Mouse (Mus musculus): ENCODE measurements around the gene Zfp692. TPM values are rescaled to one million over a fixed set of nuclear protein-coding genes. Genes with fewer than 3 reads are reported as not detected.
"Not testable (repeated sequence)": the region's sequence is repeated elsewhere in the genome, so short reads cannot be mapped to it uniquely, and the experiment has no call there.

Zfp692 gene
- 42.3 and 45.8 TPM in 2 replicates for polyA plus RNA-seq (2012; rRNA removed)

DNA sequence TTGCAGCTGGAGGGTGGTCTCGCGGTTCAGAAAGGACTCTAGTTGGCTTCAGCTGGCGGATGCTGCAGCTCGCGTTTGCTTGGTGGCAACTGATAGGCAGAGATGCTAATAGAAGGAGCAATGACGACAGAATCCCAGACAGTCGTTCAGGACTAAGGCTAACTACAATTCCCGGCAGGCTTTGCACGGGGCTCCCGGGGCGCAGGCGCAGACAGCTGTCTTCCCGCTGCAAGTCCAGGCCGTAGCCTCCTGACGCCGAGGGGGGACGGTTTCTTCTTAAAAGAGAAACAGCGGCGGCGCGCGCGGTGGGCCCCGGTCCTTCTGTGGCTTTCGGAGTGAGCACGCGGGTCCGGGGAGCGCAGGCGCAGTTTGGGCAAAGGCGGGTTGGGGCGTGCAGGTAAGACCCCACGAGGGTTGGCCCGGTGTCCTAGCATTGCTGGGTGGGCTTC is at the start of gene Zfp692:
TSS of gene Zfp692 (plus strand) at position 210 of the 449 bp plus-strand sequence.
- DNase-seq (ENCODE audit: low read depth) = peak; percentile 37

- DNase-seq (ENCODE audit: low read depth) = no peak
Measured at GRCm38 (mm10) chr11:58257816-58258215, 49.1 kb upstream of the Zfp692 start.

- no peak for DNase-seq (ENCODE audit: low read depth)
Measured at GRCm38 (mm10) chr11:58260156-58260555, 46.7 kb upstream of the Zfp692 start.

DNA sequence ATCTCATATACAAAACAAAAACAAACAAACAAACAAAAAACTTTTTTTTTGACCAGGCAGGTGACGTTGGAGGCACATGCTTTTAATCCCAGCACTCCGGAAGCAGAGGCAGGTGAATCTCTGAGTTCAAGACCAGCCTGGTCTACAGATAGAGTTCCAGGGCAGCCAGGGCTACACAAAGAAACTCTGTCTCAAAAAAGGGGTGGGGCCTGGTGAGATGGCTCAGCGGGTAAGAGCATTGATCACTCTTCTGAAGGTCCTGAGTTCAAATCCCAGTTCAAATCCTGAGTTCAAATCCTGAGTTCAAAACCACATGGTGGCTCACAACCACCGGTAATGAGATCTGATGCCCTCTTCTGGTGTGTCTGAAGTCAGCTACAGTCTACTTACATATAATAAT is 45.0 kb upstream of the Zfp692 start:
- DNase-seq (ENCODE audit: low read depth) = no peak

DNA sequence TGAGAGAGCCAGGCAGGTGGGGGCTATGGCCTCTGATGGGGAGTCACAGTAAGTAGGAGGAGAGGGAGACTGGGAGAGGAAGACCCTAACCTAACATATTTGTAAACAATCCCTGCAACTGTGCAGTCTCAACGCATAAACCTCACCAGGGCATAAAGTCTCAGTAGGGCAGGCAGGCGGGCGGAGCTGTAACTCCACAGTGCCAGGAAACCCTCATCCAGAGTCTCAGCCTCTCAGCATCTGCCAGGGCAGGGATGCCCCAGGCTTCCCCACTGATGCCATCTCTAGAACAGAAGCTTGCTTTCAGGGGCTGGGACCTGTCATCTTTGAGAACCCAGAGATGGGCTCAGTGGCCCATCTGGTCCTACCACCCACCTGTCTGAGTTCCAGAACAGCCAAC is 44.5 kb upstream of the Zfp692 start:
- no peak for DNase-seq (ENCODE audit: low read depth)

DNA sequence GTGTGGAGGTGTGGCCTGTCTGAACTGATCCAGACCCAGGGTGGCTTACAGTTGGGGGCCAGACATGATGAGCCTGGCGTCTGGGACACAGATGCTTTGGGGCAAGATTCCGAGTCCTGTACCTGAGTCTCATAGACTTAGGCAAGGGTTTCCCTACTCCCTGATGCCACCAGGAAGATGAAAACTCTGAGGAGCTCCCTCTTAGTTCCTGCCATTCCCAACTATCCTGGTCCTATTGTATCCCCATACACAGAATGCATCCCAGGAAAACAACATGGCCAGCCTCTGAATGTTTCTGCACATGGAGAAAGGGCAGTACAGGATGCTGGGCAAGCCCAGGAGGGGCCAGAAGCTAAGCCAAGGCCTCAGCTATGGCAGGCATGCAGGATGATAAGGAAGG is 43.4 kb upstream of the Zfp692 start:
- no peak for DNase-seq (ENCODE audit: low read depth)

GRCm38 (mm10) chr11:58264546-58264945 is 42.3 kb upstream of the Zfp692 start:
- DNase-seq (ENCODE audit: low read depth) = no peak

- no peak for DNase-seq (ENCODE audit: low read depth)
Measured at GRCm38 (mm10) chr11:58268285-58268684, 38.6 kb upstream of the Zfp692 start.

DNA sequence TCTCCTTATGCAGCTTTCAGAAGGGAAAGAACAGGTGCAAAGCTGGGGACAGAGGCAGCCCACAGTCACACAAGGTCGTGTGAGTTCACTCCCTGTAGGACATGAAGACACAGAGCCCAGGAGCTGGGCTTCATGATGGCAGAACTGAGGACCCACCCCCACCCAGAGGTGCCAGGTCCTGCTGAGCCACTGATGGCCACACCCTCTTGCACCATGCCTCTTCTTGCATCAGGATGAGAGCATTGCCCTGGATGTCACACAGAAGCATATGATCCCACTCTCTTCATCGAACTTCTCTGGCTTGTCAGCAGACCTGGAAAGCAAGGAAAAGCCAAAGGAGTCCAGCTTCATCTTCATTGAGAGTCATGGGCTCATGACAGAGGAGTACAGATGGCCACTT is 32.3 kb upstream of the Zfp692 start, which contains the start of gene 4930438A08Rik:
TSS of gene 4930438A08Rik (plus strand) at position 228 of the 400 bp plus-strand sequence.
- DNase-seq (ENCODE audit: low read depth) = no peak

GRCm38 (mm10) chr11:58275756-58276155 is 31.1 kb upstream of the Zfp692 start:
- no peak for DNase-seq (ENCODE audit: low read depth)

DNA sequence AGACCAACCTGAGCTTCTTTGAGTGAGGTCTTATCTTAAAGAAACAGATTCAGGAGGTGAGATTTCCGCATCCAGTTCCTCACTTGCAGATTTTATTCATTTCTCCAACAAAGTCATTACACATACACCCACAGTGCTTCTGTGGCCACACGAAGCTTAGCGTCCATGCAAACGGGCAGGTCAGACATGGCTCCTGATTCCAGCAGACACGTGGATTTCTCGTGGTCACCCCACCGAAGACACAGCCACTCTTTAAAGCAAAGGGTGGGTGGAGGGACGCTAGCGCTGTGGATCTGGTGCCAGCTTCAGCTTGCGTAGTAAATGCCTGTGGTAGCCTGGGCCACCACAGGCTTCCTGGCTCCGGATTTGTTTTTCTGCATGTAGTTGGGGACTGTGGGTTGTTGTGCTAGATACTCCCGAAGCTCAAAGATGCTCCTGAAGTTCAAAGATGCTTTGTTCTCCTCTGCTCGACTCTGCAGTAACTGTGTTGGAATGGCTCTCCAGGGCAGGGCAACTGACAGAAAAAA is 24.8 kb upstream of the Zfp692 start:
- no peak for DNase-seq (ENCODE audit: low read depth)

DNA sequence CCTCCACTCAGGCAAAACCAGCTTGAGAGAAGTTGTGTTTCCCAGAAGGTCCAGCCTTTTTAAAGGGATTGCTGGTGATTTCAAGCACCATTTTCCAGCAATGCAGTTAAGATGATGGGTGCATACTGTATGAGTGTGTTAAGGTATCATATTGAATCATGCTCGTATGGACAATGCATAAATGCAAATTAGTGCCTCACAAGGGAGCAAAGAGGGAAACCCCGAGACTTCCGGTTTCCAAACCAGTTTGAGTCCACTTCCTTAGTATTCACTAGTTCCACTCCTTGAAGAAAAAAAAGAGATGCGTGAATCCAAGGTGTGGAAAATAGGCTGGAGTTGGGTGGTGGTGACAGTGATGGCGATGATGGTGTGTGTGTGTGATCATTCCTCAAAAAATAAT is 24.4 kb upstream of the Zfp692 start:
- no peak for DNase-seq (ENCODE audit: low read depth)

DNA sequence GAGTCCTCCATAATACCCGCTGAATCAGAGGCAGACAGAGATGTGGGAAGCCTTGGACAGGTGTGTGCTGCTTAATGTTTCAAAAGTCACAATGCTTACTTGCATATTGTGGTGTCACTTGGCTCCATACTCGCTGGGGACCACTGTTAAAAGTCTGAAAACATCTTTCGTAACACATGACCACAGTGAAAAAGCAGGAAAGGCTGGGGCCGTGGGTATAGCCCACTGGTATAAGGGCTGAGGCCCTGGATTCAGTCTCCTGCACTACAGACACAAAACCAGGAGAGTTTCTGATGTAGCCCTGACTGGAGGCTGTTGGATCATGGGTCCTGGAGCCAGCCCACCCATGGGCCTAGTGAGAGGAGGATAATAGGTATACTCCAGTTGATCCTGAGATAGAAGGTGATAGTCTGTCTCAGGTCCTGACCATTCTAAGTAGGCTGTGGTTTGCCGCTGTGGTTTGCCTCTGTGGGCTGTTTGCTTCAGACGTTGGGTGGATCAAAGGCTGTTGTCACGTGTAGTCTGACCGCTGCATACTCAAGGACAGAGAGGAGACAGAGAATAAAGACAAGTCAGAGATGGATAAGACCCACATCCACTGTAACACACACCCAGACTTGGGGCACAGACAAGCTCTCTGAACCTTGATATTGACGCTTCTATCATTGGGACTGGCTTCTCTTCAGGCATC is 16.7 kb upstream of the Zfp692 start:
- DNase-seq (ENCODE audit: low read depth) = no peak

DNA sequence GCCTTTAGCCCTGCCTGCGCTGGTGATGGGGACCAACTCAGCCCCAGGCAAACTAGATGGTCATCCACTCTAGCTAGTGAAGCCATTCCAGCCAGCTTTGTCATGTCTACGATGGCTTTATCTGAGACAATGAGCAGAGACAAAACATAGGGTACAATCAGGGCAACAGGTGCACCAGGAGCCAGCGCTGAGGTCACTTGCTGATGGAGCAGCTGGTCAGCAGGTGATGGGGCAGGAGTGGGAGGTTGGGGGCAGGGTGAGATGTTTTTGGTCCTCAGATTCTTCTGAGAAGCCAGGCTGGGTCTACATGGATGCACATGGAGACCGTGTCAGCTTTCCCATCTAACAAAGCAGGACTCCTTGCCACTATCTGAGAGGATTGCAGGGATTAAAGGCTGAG is 16.1 kb upstream of the Zfp692 start:
- DNase-seq (ENCODE audit: low read depth) = no peak

GRCm38 (mm10) chr11:58292791-58293190 is 14.1 kb upstream of the Zfp692 start:
- DNase-seq (ENCODE audit: low read depth) = no peak

DNA sequence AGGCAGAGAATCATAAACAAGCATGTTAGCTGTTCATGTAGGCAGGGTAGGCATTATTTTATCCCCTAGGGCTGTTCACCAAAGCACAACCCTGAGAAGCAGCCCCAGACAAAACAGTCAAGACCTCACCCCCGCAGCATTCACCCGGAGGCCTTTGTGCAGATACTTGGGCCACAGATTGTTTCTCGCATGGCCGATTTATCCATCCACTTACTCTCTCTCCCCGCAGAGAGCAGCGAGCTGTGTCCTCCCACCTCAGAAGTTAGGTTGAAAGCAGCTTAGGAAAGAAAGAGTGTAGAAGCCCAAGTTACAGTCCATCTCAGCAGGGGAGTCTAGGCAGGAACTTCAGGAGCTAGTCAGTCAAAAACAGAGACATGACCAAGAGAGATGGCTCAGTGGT is 9.5 kb upstream of the Zfp692 start:
- no peak for DNase-seq (ENCODE audit: low read depth)

GRCm38 (mm10) chr11:58301057-58301456 is 5.8 kb upstream of the Zfp692 start:
- peak; percentile 17 for DNase-seq (ENCODE audit: low read depth)

DNA sequence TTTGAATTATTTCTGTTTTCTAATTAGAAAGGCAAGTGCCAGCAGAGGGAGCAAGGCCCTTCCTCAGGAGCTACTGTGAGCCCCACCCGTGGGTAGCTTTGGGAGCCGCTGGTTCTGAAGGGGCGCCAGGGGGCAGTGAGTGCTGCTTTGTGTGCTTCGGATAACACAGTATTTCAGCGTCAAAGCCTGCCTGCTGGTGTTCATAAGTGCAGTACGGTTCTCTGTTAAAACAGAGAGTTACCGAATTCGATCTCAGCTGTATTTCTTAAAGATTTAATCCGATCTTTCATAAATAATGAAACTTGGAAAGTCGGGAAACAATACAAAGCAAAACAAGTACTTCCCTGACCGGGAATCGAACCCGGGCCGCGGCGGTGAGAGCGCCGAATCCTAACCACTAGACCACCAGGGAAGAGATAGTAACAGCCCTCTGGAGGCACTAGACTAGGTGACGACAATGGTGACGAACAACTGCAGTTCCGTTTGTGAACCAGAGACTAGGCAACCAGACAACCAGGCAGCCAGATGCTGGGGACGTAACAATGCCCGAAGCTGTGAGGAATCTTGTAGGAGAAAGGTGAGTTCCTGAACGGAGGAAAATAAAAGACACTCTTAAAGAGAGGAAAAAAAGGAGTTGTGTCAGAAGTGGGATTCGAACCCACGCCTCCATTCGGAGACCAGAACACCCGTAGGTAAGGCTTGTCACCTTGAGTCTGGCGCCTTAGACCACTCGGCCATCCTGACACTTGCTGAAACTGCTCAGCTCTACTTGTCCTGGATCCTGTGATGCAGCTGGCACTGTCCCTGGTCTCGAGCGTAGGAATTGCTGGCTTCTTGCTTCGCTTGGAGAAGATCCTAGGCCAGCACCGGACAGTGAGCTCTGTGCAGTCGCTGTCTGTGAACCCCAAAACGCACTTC is 4.8 kb upstream of the Zfp692 start:
- DNase-seq (ENCODE audit: low read depth) = peak; percentile 91

- peak; percentile 9 for DNase-seq (ENCODE audit: low read depth)
Measured at GRCm38 (mm10) chr11:58302774-58303445, 4.0 kb upstream of the Zfp692 start.

DNA sequence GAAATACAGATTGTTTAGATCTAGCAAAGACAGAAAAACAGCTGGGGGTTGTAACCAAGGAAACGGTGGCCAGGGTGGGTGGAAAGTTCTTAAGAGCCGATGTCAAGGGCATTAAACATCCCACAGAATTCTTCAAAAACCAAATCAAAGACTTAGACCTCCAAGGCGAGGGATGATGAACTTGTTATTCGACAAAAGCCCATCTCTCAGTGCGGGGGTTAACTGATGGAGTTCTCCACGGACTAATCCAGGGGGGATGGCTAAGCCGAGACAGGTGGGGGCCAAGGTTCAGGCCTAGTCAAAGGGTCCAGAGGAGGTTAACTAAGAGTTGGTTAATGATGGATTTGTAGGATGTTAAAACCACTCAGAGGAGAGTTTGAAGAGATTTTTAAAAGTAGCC is 3.3 kb upstream of the Zfp692 start:
- DNase-seq (ENCODE audit: low read depth) = no peak

DNA sequence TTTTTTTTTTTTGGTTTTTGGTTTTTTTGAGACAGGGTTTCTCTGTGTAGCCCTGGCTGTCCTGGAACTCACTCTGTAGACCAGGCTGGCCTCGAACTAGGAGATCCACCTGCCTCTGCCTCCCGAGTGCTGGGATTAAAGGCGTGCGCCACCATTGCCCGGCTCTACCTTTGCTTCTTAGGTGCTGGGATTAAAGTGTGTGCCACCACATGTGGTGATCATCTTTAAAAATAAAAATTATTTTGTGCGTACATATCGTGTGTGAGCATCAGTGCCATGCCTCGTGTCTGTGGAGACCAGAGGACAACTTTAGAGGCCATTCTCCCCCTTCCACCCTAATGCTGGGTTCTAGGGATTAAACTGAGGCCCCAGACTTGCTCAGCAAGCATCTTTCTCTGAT is 1.6 kb upstream of the Zfp692 start:
- DNase-seq (ENCODE audit: low read depth) = not testable (repeated sequence)

Measured in gonadal fat pad, adult 2 months (tissue).